Mouse (Mus musculus): ENCODE measurements around the gene Brd4. TPM values are rescaled to one million over a fixed set of nuclear protein-coding genes. Genes with fewer than 3 reads are reported as not detected.

Brd4 gene
- polyA plus RNA-seq, 1 experiment from 2014 or later = 55.5 TPM

- no peak for DNase-seq (ENCODE audit: low spot score)
- no peak for TF ChIP-seq CTCF (IDR thresholded peaks at IDR 0.05; ENCODE audit: low read depth)
- no peaks in the 10 kb centered on the region for H3K9me3 ChIP-seq (replicated peaks; ENCODE audit: low read length)
- no peak overlapping the region for H3K4me3 ChIP-seq (replicated peaks; ENCODE audit: low read depth, low read length)
- no peaks in the 10 kb centered on the region for H3K27me3 ChIP-seq (ENCODE audit: insufficient read depth, low read length)
- WGBS = 83% methylated on average over 7 of the region's 7 CpGs
- ATAC-seq (replicated peaks; ENCODE audit: low FRiP score, low read depth) = no peak
- H3K27ac ChIP-seq = no peak overlapping the region
- no peak overlapping the region for H3K4me2 ChIP-seq (ENCODE audit: low read length)
- no peaks in the 10 kb centered on the region for H3K36me3 ChIP-seq (ENCODE audit: insufficient read depth, low read length)
- no peak overlapping the region for H3K9ac ChIP-seq (ENCODE audit: low read depth, low read length)
- no peaks in the 10 kb centered on the region for H3K4me1 ChIP-seq (replicated peaks; ENCODE audit: insufficient read depth, low read length)
Observed at GRCm38 (mm10) chr17:32269151-32269550, 15.4 kb downstream of the Brd4 start.

DNA sequence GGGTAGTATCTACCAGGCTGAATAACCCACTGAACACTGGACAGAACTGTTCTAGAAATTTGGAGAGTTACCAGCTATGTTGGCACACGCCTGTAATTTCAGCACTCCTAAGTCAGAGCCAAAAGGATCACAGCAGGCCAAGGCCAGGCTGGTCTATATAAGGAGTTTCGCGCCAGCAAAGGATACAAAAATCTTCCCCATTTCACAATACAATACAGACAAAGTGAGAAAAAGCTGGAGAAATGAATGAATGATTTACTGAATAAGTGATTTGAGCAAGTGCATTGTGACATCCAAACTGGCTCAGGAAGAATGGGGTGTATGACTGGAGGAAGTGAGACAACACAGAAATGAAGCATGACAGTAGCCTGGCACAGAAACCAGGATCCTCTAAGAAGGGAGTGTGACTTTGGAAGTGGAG is 16.0 kb downstream of the Brd4 start:
- Histone ChIP-seq H3K4me3 (replicated peaks; ENCODE audit: low read depth, low read length) (no peak overlapping the region), H3K27me3 (ENCODE audit: insufficient read depth, low read length) (no peaks in the 10 kb centered on the region), H3K36me3 (ENCODE audit: insufficient read depth, low read length) (no peaks in the 10 kb centered on the region), H3K9me3 (replicated peaks; ENCODE audit: low read length) (no peaks in the 10 kb centered on the region), H3K9ac (ENCODE audit: low read depth, low read length) (no peak overlapping the region), H3K27ac (no peak overlapping the region), H3K4me2 (ENCODE audit: low read length) (no peak overlapping the region), H3K4me1 (replicated peaks; ENCODE audit: insufficient read depth, low read length) (peaks cover 4% of the 10 kb centered on the region; the same call in 1 of the 2 replicates)
- ATAC-seq (replicated peaks; ENCODE audit: low FRiP score, low read depth) = no peak
- WGBS = 90% methylated on average over 3 of the region's 3 CpGs
- DNase-seq (ENCODE audit: low spot score) = no peak
- no peak for TF ChIP-seq CTCF (IDR thresholded peaks at IDR 0.05; ENCODE audit: low read depth)

DNA sequence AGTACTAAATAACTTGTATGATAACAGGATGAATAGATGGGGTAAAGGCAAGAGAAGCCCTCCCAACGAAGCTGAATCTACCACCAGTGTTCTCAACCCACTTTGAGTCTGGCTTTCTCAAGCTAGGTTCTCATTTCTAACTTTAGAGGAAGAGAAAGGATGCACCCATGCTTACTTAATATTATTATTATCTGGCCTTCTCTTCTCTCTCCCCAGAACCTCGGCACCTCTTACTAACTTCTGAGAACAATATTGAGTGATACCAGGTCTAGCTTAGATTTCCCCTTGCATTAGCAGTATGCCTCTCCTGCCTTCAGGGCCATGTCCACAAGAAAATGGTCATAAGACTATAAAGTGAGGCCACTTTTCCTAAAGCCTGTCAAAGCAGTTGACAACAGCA is 16.4 kb downstream of the Brd4 start:
- no peak for TF ChIP-seq CTCF (IDR thresholded peaks at IDR 0.05; ENCODE audit: low read depth)
- peaks cover 4% of the 10 kb centered on the region; the same call in 1 of the 2 replicates for H3K4me1 ChIP-seq (replicated peaks; ENCODE audit: insufficient read depth, low read length)
- 79% methylated on average over 2 of the region's 2 CpGs for WGBS
- no peak overlapping the region for H3K4me3 ChIP-seq (replicated peaks; ENCODE audit: low read depth, low read length)
- H3K9ac ChIP-seq (ENCODE audit: low read depth, low read length) = no peak overlapping the region
- H3K27me3 ChIP-seq (ENCODE audit: insufficient read depth, low read length) = no peaks in the 10 kb centered on the region
- DNase-seq (ENCODE audit: low spot score) = no peak
- H3K36me3 ChIP-seq (ENCODE audit: insufficient read depth, low read length) = no peaks in the 10 kb centered on the region
- no peak overlapping the region for H3K4me2 ChIP-seq (ENCODE audit: low read length)
- H3K27ac ChIP-seq = no peak overlapping the region
- H3K9me3 ChIP-seq (replicated peaks; ENCODE audit: low read length) = no peaks in the 10 kb centered on the region
- no peak for ATAC-seq (replicated peaks; ENCODE audit: low FRiP score, low read depth)

GRCm38 (mm10) chr17:32267617-32268016 is 16.9 kb downstream of the Brd4 start:
- peaks cover 4% of the 10 kb centered on the region; the same call in 1 of the 2 replicates for H3K4me1 ChIP-seq (replicated peaks; ENCODE audit: insufficient read depth, low read length)
- no peaks in the 10 kb centered on the region for H3K9me3 ChIP-seq (replicated peaks; ENCODE audit: low read length)
- no peak overlapping the region for H3K4me2 ChIP-seq (ENCODE audit: low read length)
- WGBS = 71% methylated on average over 1 of the region's 1 CpGs
- H3K9ac ChIP-seq (ENCODE audit: low read depth, low read length) = no peak overlapping the region
- no peaks in the 10 kb centered on the region for H3K27me3 ChIP-seq (ENCODE audit: insufficient read depth, low read length)
- H3K36me3 ChIP-seq (ENCODE audit: insufficient read depth, low read length) = no peaks in the 10 kb centered on the region
- H3K4me3 ChIP-seq (replicated peaks; ENCODE audit: low read depth, low read length) = no peak overlapping the region
- ATAC-seq (replicated peaks; ENCODE audit: low FRiP score, low read depth) = no peak
- no peak overlapping the region for H3K27ac ChIP-seq
- no peak for DNase-seq (ENCODE audit: low spot score)
- TF ChIP-seq CTCF (IDR thresholded peaks at IDR 0.05; ENCODE audit: low read depth) = no peak

DNA sequence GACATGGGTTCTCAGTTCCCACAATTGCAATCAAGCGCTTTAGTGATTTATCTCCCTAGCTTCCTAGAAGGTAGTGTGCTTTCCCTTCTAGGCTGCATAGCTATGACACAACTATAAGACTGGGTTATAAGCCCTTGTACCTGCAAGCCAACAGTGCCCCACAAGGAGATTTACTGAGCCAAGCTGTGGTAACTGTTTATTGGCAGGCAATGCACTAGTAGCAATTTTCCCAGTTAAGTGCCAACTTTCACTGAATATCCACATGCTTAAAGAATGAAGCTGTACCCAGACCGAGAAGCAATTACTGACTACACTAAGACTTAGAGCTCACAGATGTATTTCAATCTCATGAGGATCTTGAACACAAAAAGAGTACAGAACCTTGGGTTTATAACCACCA is 20.9 kb downstream of the Brd4 start:
- no peak overlapping the region for H3K4me2 ChIP-seq (ENCODE audit: low read length)
- DNase-seq (ENCODE audit: low spot score) = no peak
- no peaks in the 10 kb centered on the region for H3K27me3 ChIP-seq (ENCODE audit: insufficient read depth, low read length)
- H3K36me3 ChIP-seq (ENCODE audit: insufficient read depth, low read length) = no peaks in the 10 kb centered on the region
- no peak overlapping the region for H3K9ac ChIP-seq (ENCODE audit: low read depth, low read length)
- WGBS = 93% methylated on average over 2 of the region's 2 CpGs
- no peaks in the 10 kb centered on the region for H3K9me3 ChIP-seq (replicated peaks; ENCODE audit: low read length)
- ATAC-seq (replicated peaks; ENCODE audit: low FRiP score, low read depth) = no peak
- no peak overlapping the region for H3K4me3 ChIP-seq (replicated peaks; ENCODE audit: low read depth, low read length)
- no peak overlapping the region for H3K27ac ChIP-seq
- TF ChIP-seq CTCF (IDR thresholded peaks at IDR 0.05; ENCODE audit: low read depth) = no peak
- H3K4me1 ChIP-seq (replicated peaks; ENCODE audit: insufficient read depth, low read length) = peaks cover 4% of the 10 kb centered on the region; the same call in 1 of the 2 replicates

GRCm38 (mm10) chr17:32262831-32263559 is 21.5 kb downstream of the Brd4 start:
- H3K4me1 ChIP-seq (replicated peaks; ENCODE audit: insufficient read depth, low read length) = peaks cover 4% of the 10 kb centered on the region; the same call in 1 of the 2 replicates
- no peak overlapping the region for H3K9ac ChIP-seq (ENCODE audit: low read depth, low read length)
- H3K4me3 ChIP-seq (replicated peaks; ENCODE audit: low read depth, low read length) = no peak overlapping the region
- 88% methylated on average over 8 of the region's 8 CpGs for whole genome bisulfite sequencing
- H3K27ac ChIP-seq = no peak overlapping the region
- no peaks in the 10 kb centered on the region for H3K36me3 ChIP-seq (ENCODE audit: insufficient read depth, low read length)
- no peak for DNase-seq (ENCODE audit: low spot score)
- H3K9me3 ChIP-seq (replicated peaks; ENCODE audit: low read length) = no peaks in the 10 kb centered on the region
- H3K4me2 ChIP-seq (ENCODE audit: low read length) = no peak overlapping the region
- H3K27me3 ChIP-seq (ENCODE audit: insufficient read depth, low read length) = no peaks in the 10 kb centered on the region
- TF ChIP-seq CTCF (IDR thresholded peaks at IDR 0.05; ENCODE audit: low read depth) = no peak
- no peak for ATAC-seq (replicated peaks; ENCODE audit: low FRiP score, low read depth)
